Mouse (Mus musculus) T-helper 17 cell (primary cell): ENCODE measurements around the gene Tenm3.

ENCODE experiments used
- in situ Hi-C, 2 experiments: fragments of 300-600 bp; cut with MboI, MseI; formaldehyde crosslinking; loops; 1 replicate in 1 of 2; 2 replicates in 1 of 2; pipeline ENCODE4 v1.15.1; 2025; ENCODE audit warnings: high pct_unique_total_duplicates in 2 of 2

The Tenm3 gene

DNA sequence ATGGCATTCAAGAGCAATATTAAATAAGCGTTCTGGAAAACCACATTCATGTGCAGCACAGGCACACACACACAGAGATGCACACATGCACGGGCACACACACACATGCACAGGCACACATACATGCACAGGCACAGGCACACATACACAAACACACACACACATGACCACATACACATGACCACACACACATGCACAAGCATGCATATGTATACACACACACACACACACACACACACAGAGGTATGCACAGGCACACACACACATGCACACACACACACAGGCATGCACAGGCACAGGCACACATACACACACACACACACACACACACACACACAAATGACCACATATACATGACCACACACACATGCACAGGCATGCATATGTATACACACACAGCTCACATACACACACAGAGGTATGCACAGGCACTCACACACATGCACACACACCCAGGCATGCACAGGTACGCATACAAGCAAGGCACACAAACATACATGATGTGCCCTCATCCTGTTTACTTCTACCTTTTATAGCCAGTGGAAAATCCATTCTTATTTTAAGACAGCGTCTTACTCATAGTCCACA, 321.1 kb downstream of the Tenm3 start:
- in situ Hi-C loops: loop anchor here in 1 of 2 experiments (10.0 kb wide), 1 partner anchor 102 kb away; no protein-coding TSS in a partner anchor

DNA sequence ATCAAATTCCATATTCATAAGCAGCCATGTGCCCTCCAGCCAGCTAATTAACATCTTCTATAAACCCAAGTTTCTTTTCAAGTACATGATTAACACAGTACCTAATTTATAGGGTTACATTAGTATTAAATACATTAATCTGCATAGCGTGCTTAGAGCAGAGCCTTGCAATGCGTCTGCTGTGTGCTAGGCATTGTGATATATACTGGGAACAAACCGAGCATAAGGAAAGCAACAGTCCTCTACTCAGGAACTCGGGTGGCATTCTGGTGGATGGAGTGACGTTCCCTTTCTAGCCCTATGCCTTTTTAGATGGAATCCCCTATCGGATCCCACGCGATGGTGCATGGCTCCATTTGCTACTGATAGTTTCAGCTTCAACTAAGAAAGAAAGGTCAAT, 321.7 kb downstream of the Tenm3 start:
- in situ Hi-C loops: loop anchor here in 1 of 2 experiments (10.0 kb wide), 1 partner anchor 103 kb away; no protein-coding TSS in a partner anchor

DNA sequence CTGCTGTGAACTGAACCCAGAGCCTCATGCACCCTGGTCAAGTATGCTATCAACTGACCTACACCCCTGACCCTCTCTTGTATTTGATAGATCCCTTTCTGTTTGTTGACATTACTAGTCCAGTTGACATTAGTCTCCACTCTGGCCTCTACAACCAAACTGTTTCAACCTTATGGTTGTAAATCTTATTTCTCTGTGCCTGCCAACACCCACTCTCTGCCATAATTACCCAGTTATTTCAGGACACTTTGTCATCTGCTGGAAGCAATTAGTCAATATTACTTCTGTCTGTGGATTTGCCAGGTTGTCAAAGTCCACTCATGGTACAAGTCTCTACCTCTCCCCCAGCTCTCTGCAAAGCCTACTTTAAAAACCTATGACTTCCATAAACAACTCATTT, 326.3 kb downstream of the Tenm3 start:
- in situ Hi-C loops: no loop called here

DNA sequence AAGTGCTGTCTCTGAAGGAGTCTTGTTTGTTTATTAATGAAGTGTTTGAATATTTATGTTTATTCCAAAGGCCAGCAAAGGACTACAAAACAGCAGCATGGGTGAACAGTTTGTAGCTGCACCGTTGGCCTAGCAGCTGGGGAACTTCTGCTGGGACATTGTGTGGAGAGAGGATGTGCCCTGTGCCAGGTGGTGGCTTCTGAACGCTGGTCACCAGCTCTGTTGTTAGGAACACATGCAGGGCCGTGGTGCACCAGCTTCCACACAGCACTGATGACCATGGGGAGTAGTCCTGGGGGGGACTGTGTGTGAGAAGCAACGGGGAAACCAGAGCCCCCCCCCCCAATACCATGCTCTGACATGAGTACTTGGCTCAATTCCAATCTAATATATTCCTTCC, 329.5 kb downstream of the Tenm3 start:
- in situ Hi-C loops: no loop called here

DNA sequence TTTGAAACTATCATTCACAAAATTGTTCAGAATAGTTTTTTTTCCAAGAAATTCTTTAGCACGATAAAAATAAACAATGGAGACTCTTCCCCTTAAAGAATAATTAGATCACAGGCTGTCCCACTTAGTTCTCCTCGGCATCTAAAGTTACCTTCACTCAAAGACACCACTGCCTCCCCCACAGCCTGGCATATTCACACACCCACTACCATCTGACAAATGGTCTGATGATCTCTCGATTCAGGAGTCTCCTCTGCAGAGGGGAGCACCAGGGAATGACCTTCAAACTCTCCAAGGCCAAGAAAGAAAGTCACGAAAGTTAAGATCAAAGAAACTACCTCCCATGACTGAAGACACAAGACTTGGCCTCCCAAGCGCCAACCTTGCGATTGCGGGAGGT, 329.9 kb downstream of the Tenm3 start:
- in situ Hi-C loops: no loop called here

DNA sequence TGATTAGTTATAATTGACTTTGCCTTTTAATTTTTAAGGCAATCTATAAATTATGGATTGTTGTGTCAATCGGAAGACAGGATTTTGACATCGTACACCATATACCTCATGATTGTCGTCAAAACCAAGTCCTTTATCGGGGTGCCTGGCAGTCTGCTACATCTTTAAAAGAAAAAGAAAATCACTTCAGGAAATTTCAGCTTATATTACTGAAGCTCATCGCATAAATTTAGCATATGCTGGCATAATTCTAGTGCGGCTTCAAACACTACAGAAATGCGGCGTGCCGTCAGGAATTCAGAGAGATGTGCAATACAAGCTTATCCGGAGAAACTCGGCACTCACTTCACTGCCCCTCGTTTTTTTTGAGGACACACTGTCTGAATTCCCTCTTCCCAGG, 332.2 kb downstream of the Tenm3 start:
- in situ Hi-C loops: no loop called here

DNA sequence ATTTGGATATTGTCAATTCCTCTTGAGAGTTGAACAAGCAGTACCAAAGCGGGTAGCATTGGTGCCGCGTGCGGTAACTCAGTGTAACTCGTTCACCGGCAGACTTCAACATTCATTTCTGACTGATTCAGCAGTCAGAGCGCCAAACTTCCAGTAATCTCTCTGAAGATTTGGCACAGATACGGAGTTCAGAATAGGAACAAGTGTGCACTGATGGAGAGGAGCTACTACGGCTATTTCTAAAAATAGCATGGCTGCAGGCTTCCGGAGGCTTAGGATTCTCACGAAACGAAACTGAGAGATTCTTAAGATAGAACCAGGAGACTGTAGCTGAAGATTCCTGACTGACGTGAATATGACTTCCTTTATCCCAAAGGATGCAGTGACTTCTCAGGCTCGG, 332.6 kb downstream of the Tenm3 start:
- in situ Hi-C loops: no loop called here

DNA sequence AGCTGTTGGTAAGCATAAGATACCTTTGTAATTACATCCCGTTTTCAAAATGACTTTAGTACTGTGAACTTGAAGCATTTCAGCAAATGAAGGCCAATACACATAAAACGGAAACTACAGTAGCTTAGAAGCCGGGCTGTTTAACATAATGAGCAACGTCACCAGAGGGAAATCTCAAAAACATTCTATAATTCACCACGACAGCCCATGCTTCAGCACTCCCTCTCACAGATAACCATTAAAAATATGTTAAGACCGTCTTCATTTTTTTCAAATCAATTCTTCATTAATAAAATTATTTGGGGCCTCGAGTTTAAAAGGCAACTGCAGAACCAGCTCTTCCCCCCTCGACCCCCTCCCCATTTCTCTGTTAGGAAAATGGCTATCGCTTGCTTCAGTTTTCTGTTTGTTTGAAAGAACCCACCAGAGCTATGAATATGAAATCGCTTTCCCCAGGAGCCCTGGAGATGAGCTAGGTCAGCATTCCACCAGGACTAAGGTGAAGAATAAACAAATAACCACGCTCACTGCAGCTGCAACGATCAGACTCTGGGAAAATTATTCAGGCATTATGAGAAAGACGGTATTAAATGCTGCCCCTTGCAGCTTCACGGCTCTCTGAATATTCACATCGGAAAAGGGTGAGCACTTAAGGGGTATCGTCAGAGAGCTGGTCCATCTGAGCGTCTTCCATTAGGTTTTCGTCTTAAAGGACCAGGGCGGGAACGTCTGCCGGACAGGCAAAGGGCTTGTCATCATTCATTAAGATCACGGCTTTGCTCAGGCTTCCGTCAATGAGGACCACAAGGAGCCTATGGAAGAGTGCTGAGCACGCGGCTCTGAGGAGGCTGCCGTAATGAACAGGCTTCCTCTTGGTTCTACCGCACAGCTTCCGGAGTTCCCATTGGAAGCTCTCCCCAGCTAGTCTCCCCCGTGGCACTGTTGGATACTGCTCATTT, 334.8 kb downstream of the Tenm3 start:
- in situ Hi-C loops: no loop called here

DNA sequence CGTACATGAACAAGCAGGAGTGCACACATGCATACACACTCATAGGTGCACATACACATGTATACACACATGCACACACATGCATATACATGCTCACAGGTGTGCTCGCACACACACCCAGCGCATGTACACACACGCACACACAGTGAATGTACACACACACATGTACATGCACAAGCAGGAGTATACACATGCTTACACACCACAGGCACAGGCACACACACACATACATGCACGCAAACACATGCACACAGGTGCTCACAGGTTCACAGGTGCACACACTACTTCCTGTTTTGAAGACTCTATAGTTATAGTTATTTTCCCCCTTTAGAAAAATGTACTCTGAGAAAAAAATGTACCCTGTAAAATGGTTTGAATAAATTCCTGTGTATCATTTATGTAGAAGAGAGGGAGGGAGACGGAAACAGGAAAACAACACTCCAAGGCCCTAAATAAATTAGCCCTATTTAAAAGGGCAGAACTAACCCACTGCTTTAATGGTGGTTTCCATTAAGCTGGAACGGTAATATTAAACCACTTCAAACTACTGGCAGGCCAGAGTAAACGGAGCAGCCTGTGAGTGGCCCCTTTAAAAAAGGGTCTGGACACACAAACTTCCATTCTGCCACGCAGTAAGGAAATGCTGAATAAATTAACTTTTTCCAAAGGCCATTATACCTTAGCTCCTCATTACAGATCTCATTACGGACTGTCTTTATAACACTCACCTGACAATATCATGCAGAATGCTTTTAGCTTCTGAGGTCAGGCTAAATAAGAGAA, 335.8 kb downstream of the Tenm3 start:
- in situ Hi-C loops: no loop called here

DNA sequence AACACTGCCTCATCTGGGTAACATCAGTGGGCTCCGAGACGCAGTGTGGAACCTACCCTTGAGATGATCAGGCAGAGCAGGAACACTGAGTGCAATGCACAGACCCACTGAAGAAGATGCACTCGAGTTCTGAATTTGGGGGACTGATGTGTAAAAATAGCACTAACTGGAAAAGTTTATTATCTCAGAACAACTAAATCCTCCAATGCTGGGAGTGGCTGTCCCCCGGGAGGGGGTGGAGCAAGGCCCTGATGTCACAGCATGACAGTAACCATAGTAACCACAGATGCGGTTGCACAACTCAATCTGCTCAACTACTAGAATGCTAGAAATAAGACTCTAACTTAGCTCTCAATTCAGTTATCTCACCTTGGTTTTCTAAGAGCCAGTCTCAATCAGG, 351.3 kb downstream of the Tenm3 start:
- in situ Hi-C loops: no loop called here

DNA sequence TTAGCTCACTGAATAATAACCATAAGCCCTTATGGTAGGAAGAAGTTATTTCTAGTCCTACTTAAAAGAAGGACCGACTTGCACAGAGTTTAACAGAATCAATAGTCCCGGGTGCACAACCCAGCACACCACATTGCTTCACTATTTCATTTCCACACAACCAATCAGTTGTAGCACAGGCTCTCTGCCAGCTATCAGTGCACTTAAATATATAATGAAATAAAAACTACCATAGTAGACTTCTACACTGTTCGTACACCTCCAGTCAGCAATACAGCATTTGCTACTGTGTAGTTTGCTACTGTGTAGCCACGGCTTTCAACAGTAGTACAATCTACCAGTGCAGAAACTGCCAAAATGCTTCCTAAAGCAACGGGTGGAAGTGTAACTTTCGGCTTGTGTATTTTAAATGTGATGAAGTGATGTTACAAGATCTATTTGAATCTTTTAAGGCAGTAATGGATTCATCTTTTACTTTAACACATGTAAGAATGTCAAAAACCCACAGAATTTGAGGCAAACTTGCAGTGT, 353.1 kb downstream of the Tenm3 start:
- in situ Hi-C loops: no loop called here

DNA sequence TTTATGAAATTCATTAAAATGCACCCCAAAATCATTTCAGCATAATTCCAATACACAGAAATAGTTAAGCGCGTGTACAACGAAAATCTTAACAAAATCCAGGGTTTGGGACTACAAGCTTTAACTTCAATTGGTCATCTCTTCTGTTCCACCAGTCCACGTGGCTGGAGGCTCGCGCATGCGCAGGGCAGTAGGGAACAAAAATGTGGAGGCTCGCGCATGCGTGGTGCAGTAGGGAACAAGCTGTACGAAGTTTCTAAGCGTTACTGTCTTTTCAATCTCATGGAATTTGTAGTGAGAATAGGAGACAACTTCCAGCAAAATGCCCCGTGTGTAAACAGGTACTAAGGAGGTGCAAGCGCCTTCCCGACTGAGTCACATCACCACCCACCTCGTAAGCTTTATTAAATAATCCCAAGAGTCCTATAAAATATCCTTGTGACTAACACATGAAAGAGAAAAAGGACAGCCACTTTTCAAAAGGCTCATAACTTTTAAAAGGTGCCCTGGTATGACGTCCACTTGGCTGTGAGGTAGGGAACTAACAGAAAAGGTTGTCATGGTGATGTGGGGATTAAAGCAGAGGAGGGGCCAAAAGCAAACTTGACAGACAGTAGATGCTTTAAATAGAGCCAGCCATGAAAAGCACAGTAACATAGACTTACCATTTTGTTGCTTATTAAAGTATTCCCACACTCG, 353.7 kb downstream of the Tenm3 start:
- in situ Hi-C loops: no loop called here

DNA sequence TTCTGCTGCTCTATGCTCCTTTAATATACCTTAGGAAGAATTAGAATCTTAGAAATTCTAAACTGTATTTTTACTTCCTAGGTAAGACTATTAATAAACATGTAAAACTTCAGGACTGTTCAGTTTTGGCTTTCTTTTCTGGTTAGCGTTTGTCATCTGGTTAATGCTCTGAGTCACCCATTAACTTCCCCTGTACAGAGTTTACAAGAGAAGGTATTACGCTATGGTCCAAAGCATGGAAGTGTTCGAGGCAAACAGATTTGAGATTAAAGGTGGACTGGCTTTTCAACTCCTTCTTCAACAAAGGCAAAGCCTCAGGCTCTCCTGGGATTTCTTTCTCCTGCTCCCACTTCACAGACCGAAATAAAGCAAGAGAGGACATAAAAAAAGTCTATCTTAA, 354.3 kb downstream of the Tenm3 start:
- in situ Hi-C loops: no loop called here

DNA sequence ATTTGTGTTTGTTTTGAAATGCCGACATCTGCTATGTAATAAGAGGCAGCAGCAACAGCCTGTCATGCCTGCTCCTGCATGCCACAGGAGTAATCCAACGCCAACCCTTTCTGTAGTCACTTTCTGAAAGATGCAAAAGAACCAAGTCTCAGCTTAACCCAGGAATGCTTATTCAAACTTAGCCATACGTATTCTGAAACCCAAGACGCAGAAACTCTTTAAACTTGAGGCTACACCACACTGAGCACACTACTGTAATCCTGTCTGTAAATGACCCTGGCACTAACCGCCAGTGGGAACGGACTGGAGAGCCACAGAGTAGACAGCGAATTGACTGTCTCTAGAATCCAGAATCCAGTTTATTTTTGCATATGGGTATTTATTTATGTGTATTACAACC, 354.9 kb downstream of the Tenm3 start:
- in situ Hi-C loops: no loop called here

DNA sequence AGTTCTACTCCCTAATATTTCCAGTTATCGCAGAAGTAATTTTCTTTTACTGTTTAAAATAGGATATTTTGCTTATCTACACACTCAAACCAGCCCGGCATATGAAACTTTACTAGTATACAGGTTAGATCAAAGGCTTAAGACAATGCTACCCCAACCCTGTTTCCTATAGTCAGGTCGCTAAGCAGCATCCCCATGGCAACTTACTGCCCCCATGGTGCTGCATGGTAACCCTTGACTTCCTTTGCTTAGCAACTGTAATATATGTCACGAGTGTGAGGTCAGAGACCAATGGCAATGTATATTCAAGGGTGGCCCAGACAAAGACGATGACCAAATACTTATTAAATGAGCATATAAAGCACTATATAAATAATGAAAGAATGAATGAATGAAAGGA, 359.6 kb downstream of the Tenm3 start:
- in situ Hi-C loops: no loop called here

DNA sequence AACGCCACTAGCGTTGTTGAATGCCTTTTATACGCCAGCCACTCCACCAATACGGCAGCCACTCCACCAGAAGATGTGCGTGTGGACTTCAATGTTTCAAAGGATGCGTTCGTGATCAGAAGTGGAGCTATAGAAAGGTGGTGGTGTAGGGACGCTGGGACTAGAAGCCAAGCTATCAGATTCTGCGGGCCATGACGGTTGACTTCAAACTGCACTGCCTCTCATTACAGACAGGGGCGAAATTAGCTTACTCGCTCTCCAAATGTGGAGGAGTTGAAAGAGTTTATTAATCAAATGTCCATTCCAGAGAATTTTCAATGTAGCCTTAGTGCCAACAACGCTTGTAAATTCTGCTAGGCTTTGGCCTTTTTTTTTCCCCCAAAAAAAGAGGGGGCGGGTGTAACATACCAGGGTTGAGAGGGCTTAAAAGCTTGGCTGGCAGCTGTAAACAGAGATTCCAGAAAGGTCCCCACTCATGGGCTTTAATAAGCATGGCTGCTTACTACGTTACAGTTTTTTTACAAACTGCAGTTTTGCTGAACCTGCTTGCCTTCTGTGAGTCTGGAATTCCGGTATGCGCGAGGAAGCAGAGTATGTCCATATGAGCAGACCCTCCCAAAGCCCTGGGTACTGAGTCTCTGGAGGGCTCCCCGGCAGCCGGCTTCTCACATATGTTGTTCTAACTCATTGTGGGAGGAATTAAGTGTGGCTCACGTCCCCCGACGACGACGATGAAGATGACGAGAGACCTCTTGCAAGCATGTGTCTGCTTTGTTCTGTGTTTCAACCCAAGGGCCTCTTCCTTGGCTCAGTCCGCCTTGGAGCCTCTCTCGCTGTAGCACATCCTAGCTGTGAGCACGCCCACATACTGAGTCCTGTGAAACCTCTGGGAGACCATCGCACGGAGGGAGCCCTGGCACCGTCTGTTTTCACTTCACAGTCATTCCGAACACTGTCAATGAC, 361.8 kb downstream of the Tenm3 start:
- in situ Hi-C loops: no loop called here

DNA sequence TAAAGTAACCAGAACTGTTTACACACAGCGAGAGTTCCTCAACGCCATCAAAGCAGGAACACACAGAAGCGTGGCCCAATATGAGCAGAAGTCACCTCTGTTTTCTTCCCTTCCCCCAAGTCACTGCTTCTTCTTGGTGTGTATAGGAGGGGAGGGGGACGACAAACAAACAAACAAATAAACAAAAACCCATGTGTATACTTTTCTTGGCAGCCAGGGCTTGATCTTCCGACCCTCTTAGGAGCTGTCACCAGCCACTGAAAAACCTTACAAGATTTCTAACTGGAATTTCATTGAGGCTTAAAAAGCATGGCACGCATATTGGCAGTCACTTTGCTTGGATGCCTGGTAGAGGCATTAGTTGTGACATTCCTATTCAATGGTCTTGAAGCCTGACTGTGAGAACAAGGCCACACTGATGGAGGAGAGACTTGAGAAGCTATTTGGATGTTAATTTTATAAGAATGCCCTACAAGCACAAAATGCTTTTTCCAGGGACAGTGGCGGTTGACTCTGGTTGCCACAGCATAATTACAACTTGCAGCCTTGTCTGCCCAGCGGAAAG, 366.3 kb downstream of the Tenm3 start:
- in situ Hi-C loops: no loop called here

DNA sequence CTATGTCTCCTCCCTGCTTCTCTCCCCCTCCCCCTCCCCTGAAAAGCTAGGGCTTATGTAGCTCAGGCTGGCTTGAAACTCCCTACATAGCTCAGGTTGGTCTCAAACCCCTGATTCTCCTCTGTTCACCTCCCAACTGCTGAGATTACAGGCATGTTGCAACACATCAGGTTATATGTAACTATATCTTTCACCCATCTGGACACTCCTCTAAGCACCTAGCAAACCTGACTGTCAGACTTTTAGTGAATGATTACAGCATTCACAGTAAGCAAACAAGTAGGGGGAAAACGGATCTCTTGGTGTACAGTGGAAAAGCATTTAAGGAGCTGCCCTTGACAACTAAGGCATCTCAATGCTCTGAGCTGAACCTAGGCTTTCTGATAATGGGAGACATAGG, 366.9 kb downstream of the Tenm3 start:
- in situ Hi-C loops: no loop called here

DNA sequence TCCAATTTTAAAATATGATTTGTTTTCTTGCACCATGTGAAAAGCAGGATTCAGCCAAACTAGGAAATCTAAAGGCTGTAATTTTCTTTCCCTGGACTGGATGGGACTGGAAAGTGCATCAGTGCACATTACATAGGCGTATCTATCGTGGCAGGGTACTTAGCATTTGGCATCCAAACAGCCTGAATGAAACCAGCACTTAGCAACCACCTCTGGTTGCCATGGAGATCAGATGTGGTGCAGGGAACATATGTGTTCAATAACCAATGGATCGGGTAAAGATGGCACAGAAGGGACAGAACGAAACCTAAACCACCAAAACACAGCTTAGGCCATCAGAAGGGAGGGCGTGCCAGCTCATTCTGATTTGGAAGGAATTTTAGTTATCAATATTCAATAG, 376.1 kb downstream of the Tenm3 start:
- in situ Hi-C loops: no loop called here

DNA sequence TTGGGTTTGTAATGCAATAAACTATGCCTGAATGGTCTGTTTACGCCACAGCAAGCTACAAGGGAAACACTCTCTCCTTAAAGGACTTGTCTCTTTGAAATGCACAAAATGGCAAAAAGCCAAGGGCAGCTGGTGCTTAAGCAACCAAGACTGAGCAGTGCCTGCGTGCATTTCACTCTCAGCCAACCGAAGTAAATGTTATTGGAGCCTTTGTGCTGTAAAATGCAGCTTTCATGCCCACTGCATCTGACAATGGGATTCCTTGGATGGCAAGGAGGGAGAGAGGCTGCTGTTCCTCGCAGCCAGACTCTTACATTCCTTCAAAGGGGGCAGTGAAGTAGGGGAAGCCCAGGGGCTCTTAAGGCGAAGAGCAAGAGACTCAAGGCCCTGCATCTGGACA, 385.4 kb downstream of the Tenm3 start:
- in situ Hi-C loops: no loop called here
